Mouse (Mus musculus) heart, postnatal 0 days (tissue): ENCODE data around the gene Ccdc38. TPM values are rescaled to one million over a fixed set of nuclear protein-coding genes. Genes with fewer than 3 reads are reported as not detected.

Experiments
- ATAC-seq: fragments of 200-750 bp; cut with Nextera tagmentation; 2 replicates; pipeline ENCODE4 v1.8.0; 2017; ENCODE audit warnings: low read depth, moderate number of reproducible peaks, moderate library complexity; ENCODE audit not compliant: insufficient read depth
- DNase-seq: peaks from one replicate; pipeline ENCODE4 v3.0.0-alpha.2; 2016; ENCODE audit warnings: low spot score
- H3K27ac ChIP-seq: fragments of 300-500 bp; sonication (generic); 2 replicates; pipeline ENCODE4 v1.5.1; 2014; ENCODE audit warnings: low read depth, mild to moderate bottlenecking
- H3K27me3 ChIP-seq: fragments of 300-500 bp; sonication (generic); 2 replicates; pipeline ENCODE4 v1.6.1; 2014; ENCODE audit warnings: low read length, mixed read lengths; ENCODE audit not compliant: control insufficient read depth, insufficient read depth
- H3K36me3 ChIP-seq: fragments of 300-500 bp; sonication (generic); replicated peaks from 2 replicates; pipeline ENCODE4 v1.6.1; 2014; ENCODE audit warnings: low read length, mixed read lengths; ENCODE audit not compliant: control insufficient read depth, insufficient read depth
- H3K4me1 ChIP-seq: fragments of 300-500 bp; sonication (generic); 2 replicates; pipeline ENCODE4 v1.6.1; 2014; ENCODE audit warnings: antibody characterized with exemption; ENCODE audit not compliant: control insufficient read depth, insufficient read depth
- H3K4me2 ChIP-seq: fragments of 300-500 bp; sonication (generic); 2 replicates; pipeline ENCODE4 v1.6.1; 2014; ENCODE audit warnings: low read depth, mild to moderate bottlenecking, low read length, moderate library complexity
- H3K4me3 ChIP-seq: fragments of 300-500 bp; sonication (generic); 2 replicates; pipeline ENCODE4 v1.5.1; 2014; ENCODE audit warnings: low read depth, low read length
- H3K9ac ChIP-seq: fragments of 300-500 bp; sonication (generic); replicated peaks from 2 replicates; pipeline ENCODE4 v1.6.1; 2014; ENCODE audit warnings: low read depth, low read length, mixed read lengths
- H3K9me3 ChIP-seq: fragments of 300-500 bp; sonication (generic); replicated peaks from 2 replicates; pipeline ENCODE4 v1.6.1; 2016; ENCODE audit warnings: low read length; ENCODE audit not compliant: control insufficient read depth
- CTCF ChIP-seq: IDR thresholded peaks from 2 replicates; pipeline ENCODE4 v1.5.1; 2016; ENCODE audit warnings: antibody characterized with exemption, control low read depth, low read depth
- EP300 ChIP-seq: IDR thresholded peaks from 2 replicates; pipeline ENCODE4 v1.6.1; 2016; ENCODE audit warnings: antibody characterized with exemption, low read depth
- WGBS: fragments of 180-500 bp; shearing (Covaris S2); extraction: QIAGEN DNeasy Blood & Tissue Kit; methylation state at CpG from one replicate; pipeline ENCODE4 v1.1.7; 2014; 5-methylcytosine and 5-hydroxymethylcytosine counted together
- polyA plus RNA-seq: library from polyadenylated mRNA; unstranded; fragments of >200 nt; fragmentation: Nextera tagmentation; extraction: Ambion mirVana; gene quantifications from 2 replicates; pipeline ENCODE4 v1.2.1, GENCODE M21; 2015
- total RNA-seq: library from RNA; depleted of rRNA; stranded (reverse); fragments of >200 nt; gene quantifications from 2 replicates; pipeline ENCODE4 v1.2.3, GENCODE M21; 2014; ENCODE audit warnings: low replicate concordance

The Ccdc38 gene
- total and polyA plus RNA-seq, 2 experiments from 2014 or later = 0.11 TPM; not detected in 1

- Histone ChIP-seq H3K9me3 (no peaks in the 10 kb centered on the region), H3K9ac (no peak overlapping the region), H3K4me1 (no peaks in the 10 kb centered on the region), H3K27ac (no peak overlapping the region), H3K36me3 (no peaks in the 10 kb centered on the region), H3K4me3 (no peak overlapping the region), H3K27me3 (no peaks in the 10 kb centered on the region), H3K4me2 (no peak overlapping the region)
- DNase-seq (no peak), ATAC-seq (no peak)
- 59% methylated on average over 5 of the region's 5 CpGs for WGBS
- TF ChIP-seq EP300 (no peak), CTCF (no peak)
Observed at GRCm38 (mm10) chr10:93519756-93520155, 20.7 kb upstream of the Ccdc38 start.

GRCm38 (mm10) chr10:93520994-93521393 lies 19.4 kb upstream of the Ccdc38 start:
- Histone ChIP-seq H3K9ac (no peak overlapping the region), H3K4me3 (no peak overlapping the region), H3K9me3 (no peaks in the 10 kb centered on the region), H3K4me2 (no peak overlapping the region), H3K27me3 (no peaks in the 10 kb centered on the region), H3K27ac (no peak overlapping the region), H3K4me1 (no peaks in the 10 kb centered on the region), H3K36me3 (no peaks in the 10 kb centered on the region)
- no peak for ATAC-seq
- DNase-seq = no peak
- WGBS = 62% methylated on average over 4 of the region's 4 CpGs
- TF ChIP-seq EP300 = no peak
- no peak for TF ChIP-seq CTCF

- no peak overlapping the region for H3K27ac ChIP-seq
- WGBS = 84% methylated on average over 1 of the region's 1 CpGs
- ATAC-seq (no peak), DNase-seq (no peak)
- no peak overlapping the region for H3K4me3 ChIP-seq
- H3K4me2 ChIP-seq = no peak overlapping the region
- H3K36me3 ChIP-seq = no peaks in the 10 kb centered on the region
- no peak overlapping the region for H3K9ac ChIP-seq
- no peaks in the 10 kb centered on the region for H3K9me3 ChIP-seq
- no peaks in the 10 kb centered on the region for H3K27me3 ChIP-seq
- H3K4me1 ChIP-seq = no peaks in the 10 kb centered on the region
- TF ChIP-seq CTCF (no peak), EP300 (no peak)
Observed at GRCm38 (mm10) chr10:93525329-93525728, 15.1 kb upstream of the Ccdc38 start.

- no peak for TF ChIP-seq EP300
- no peak for TF ChIP-seq CTCF
- H3K9me3 ChIP-seq = no peaks in the 10 kb centered on the region
- 84% methylated on average over 2 of the region's 2 CpGs for WGBS
Observed at GRCm38 (mm10) chr10:93538287-93538686, 2.1 kb upstream of the Ccdc38 start.

GRCm38 (mm10) chr10:93538818-93539217 lies 1.6 kb upstream of the Ccdc38 start:
- Histone ChIP-seq H3K4me2 (no peak overlapping the region), H3K27me3 (peaks cover 25% of the 10 kb centered on the region), H3K4me1 (peaks cover 7% of the 10 kb centered on the region; the same call in 1 of the 2 replicates), H3K4me3 (no peak overlapping the region), H3K27ac (no peak overlapping the region), H3K9me3 (no peaks in the 10 kb centered on the region), H3K36me3 (no peaks in the 10 kb centered on the region), H3K9ac (no peak overlapping the region)
- ATAC-seq = no peak
- WGBS = 79% methylated on average over 6 of the region's 6 CpGs
- TF ChIP-seq CTCF (no peak), EP300 (no peak)
- DNase-seq = no peak

More at GRCm38 (mm10) chr10:93538287-93538686, 2.1 kb upstream of the Ccdc38 start:
- DNase-seq = no peak
- H3K27ac ChIP-seq = no peak overlapping the region
- H3K4me2 ChIP-seq = no peak overlapping the region
- H3K4me3 ChIP-seq = no peak overlapping the region
- H3K36me3 ChIP-seq = no peaks in the 10 kb centered on the region
- peaks cover 7% of the 10 kb centered on the region; the same call in 1 of the 2 replicates for H3K4me1 ChIP-seq
- peaks cover 25% of the 10 kb centered on the region for H3K27me3 ChIP-seq
- ATAC-seq = no peak
- no peak overlapping the region for H3K9ac ChIP-seq

GRCm38 (mm10) chr10:93539775-93540430 lies 529 bp upstream of the Ccdc38 start, which contains the start of gene Amdhd1:
Amdhd1 (minus strand) TSS chr10:93540033.
- whole genome bisulfite sequencing = 2% methylated on average over 34 of the region's 35 CpGs

More at GRCm38 (mm10) chr10:93539775-93540430, 529 bp upstream of the Ccdc38 start, which contains the start of gene Amdhd1:
- H3K36me3 ChIP-seq = no peaks in the 10 kb centered on the region
- peak within 1 kb of the TSS; percentile 75 for H3K4me2 ChIP-seq
- ATAC-seq = peak; percentile 96
- TF ChIP-seq CTCF = peak; percentile 84
- no peak for TF ChIP-seq EP300
- no peaks in the 10 kb centered on the region for H3K9me3 ChIP-seq
- peaks cover 16% of the 10 kb centered on the region; the same call in 1 of the 2 replicates for H3K27me3 ChIP-seq
- H3K9ac ChIP-seq = peak within 1 kb of the TSS; percentile 38; the same call in 1 of the 2 replicates
- H3K27ac ChIP-seq = no peak within 1 kb of the TSS
- peak within 1 kb of the TSS; percentile 54 for H3K4me3 ChIP-seq
- peak; percentile 84 for DNase-seq
- H3K4me1 ChIP-seq = peaks cover 7% of the 10 kb centered on the region; the same call in 1 of the 2 replicates
